Mouse (Mus musculus) heart, adult 2 months (tissue): ENCODE results near the gene Ntn1.

Experiments used
- CTCF ChIP-seq: fragments of 200-600 bp; IDR thresholded peaks from 2 replicates; pipeline ENCODE4 v1.8.1; 2022; ENCODE audit warnings: antibody characterized with exemption, mild to moderate bottlenecking, moderate library complexity
- EP300 ChIP-seq: fragments of 200-500 bp; IDR thresholded peaks from 2 replicates; pipeline ENCODE4 v1.6.1; 2011; ENCODE audit warnings: low read depth, low read length, control low read depth; ENCODE audit not compliant: insufficient read depth

DNA sequence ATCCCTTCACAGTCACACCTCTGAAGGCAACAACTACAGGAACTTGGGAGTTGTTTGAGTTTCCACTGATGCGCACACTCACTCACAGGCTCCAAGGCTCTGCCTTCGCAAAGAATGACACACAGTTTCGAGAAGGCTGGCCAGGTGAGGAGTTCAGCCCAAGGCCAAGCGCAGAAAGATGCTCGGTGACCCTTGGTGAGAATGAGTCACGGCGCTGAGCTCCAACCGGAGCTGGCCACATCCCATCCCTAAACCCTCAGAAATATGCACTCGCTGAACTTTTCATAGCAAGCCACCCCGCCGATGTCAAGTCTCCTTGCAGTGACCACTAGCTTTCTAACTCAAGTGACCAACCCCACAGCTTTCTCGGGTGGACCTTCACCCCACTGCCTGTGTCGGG lies 60.8 kb downstream of the Ntn1 start:
- TF ChIP-seq CTCF = no peak
- TF ChIP-seq EP300 = no peak
